Mouse (Mus musculus) liver, postnatal 0 days (tissue): ENCODE results near the gene Lck. TPM values are rescaled to one million over a fixed set of nuclear protein-coding genes. Genes with fewer than 3 reads are reported as not detected.
"Not testable (repeated sequence)": the region's sequence is repeated elsewhere in the genome, so short reads cannot be mapped to it uniquely, and the experiment has no call there.

Experiments used
- ATAC-seq: fragments of 200-750 bp; cut with Nextera tagmentation; 2 replicates; pipeline ENCODE4 v1.8.0; 2017; ENCODE audit warnings: mild to moderate bottlenecking, moderate library complexity
- DNase-seq: peaks from one replicate; pipeline ENCODE4 v3.0.0-alpha.2; 2016
- H3K27ac ChIP-seq: fragments of 300-500 bp; sonication (generic); 2 replicates; pipeline ENCODE4 v1.5.1; 2014; ENCODE audit warnings: antibody characterized with exemption, moderate library complexity, mild to moderate bottlenecking, low read depth
- H3K27me3 ChIP-seq: fragments of 300-500 bp; sonication (generic); 2 replicates; pipeline ENCODE4 v1.6.1; 2014; ENCODE audit warnings: low read length, control low read depth, mixed read lengths; ENCODE audit not compliant: insufficient read depth
- H3K36me3 ChIP-seq: fragments of 300-500 bp; sonication (generic); replicated peaks from 2 replicates; pipeline ENCODE4 v1.6.1; 2014; ENCODE audit warnings: mild to moderate bottlenecking, control low read depth, low read length, moderate library complexity, mixed read lengths; ENCODE audit not compliant: insufficient read depth
- H3K4me1 ChIP-seq: fragments of 300-500 bp; sonication (generic); 2 replicates; pipeline ENCODE4 v1.6.1; 2014; ENCODE audit warnings: antibody characterized with exemption, mild to moderate bottlenecking, control low read depth; ENCODE audit not compliant: insufficient read depth
- H3K4me2 ChIP-seq: fragments of 300-500 bp; sonication (generic); 2 replicates; pipeline ENCODE4 v1.6.1; 2014; ENCODE audit warnings: low read depth, mild to moderate bottlenecking, low read length, moderate library complexity, mixed read lengths
- H3K4me3 ChIP-seq: fragments of 300-500 bp; sonication (generic); 2 replicates; pipeline ENCODE4 v1.5.1; 2014; ENCODE audit warnings: low read depth, low read length
- H3K9ac ChIP-seq: fragments of 300-500 bp; sonication (generic); replicated peaks from 2 replicates; pipeline ENCODE4 v1.6.1; 2014; ENCODE audit warnings: mild to moderate bottlenecking, moderate library complexity
- H3K9me3 ChIP-seq: fragments of 300-500 bp; sonication (generic); 2 replicates; pipeline ENCODE4 v1.6.1; 2016; ENCODE audit warnings: mild to moderate bottlenecking, control low read depth, low read length, mixed read lengths
- CTCF ChIP-seq: sonication (generic); IDR thresholded peaks from 2 replicates; pipeline ENCODE4 v1.5.1; 2016; ENCODE audit warnings: antibody characterized with exemption, low read depth
- EP300 ChIP-seq: IDR thresholded peaks from 2 replicates; pipeline ENCODE4 v1.6.1; 2016; ENCODE audit warnings: antibody characterized with exemption, low read depth, mild to moderate bottlenecking
- WGBS: fragments of 180-500 bp; shearing (Covaris S2); extraction: QIAGEN DNeasy Blood & Tissue Kit; methylation state at CpG from one replicate; pipeline ENCODE4 v1.1.7; 2014; ENCODE audit not compliant: insufficient replicate concordance; 5-methylcytosine and 5-hydroxymethylcytosine counted together
- polyA plus RNA-seq: library from polyadenylated mRNA; unstranded; fragments of >200 nt; fragmentation: Nextera tagmentation; extraction: Ambion mirVana; gene quantifications from 2 replicates; pipeline ENCODE4 v1.2.1, GENCODE M21; 2015

Gene Lck
- polyA plus RNA-seq, 1 experiment from 2014 or later, result 3.4 TPM

DNA sequence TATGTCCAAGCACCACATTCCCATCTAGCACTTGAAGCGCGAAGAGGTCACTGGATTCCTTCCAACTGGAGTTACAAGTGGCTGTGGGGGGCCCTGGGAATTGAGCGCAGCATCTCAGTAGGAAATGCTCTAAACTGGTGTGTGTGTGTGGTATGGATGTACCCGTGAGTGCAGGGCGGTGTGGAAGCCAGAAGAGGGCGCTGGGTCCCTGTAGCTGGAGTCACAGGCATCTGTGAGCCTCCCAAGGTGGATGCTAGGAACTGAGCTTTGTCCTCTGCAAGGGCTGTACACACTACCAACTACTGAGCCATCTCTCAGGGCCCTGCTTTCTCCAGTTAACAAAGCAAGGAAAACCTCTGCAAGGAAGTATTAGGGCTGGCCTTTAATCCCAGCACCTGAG is 33.4 kb downstream of the Lck start:
- H3K9me3 ChIP-seq, result no peaks in the 10 kb centered on the region
- peaks cover 11% of the 10 kb centered on the region; the same call in 1 of the 2 replicates for H3K36me3 ChIP-seq
- no peak overlapping the region for H3K27ac ChIP-seq
- no peak for ATAC-seq
- no peak overlapping the region; the same call in 1 of the 2 replicates for H3K9ac ChIP-seq
- H3K4me2 ChIP-seq, result no peak overlapping the region
- 82% methylated on average over 6 of the region's 6 CpGs for WGBS
- H3K4me1 ChIP-seq, result peaks cover 17% of the 10 kb centered on the region
- H3K4me3 ChIP-seq, result no peak overlapping the region
- DNase-seq, result peak; percentile 67
- no peak for TF ChIP-seq EP300
- peak; percentile 71 for TF ChIP-seq CTCF
- no peaks in the 10 kb centered on the region for H3K27me3 ChIP-seq

- H3K27me3 ChIP-seq, H3K9me3 ChIP-seq, H3K4me3 ChIP-seq, H3K4me2 ChIP-seq, H3K4me1 ChIP-seq, DNase-seq, ATAC-seq, H3K9ac ChIP-seq, H3K27ac ChIP-seq: not testable (repeated sequence)
- peaks cover 66% of the 10 kb centered on the region for H3K36me3 ChIP-seq
- 85% methylated on average over 5 of the region's 6 CpGs for WGBS
These were observed 44.5 kb downstream of the Lck start for GRCm38 (mm10) chr4:129528901-129529300.

GRCm38 (mm10) chr4:129525889-129526288 is 47.6 kb downstream of the Lck start:
- H3K27ac ChIP-seq, result no peak overlapping the region
- H3K4me2 ChIP-seq, result no peak overlapping the region
- peaks cover 75% of the 10 kb centered on the region for H3K36me3 ChIP-seq
- H3K9ac ChIP-seq, result no peak overlapping the region
- H3K4me3 ChIP-seq, result no peak overlapping the region
- no peaks in the 10 kb centered on the region for H3K9me3 ChIP-seq
- ATAC-seq (no peak), DNase-seq (no peak)
- no peak for TF ChIP-seq CTCF
- no peak for TF ChIP-seq EP300
- H3K27me3 ChIP-seq, result no peaks in the 10 kb centered on the region
- H3K4me1 ChIP-seq, result peaks cover 7% of the 10 kb centered on the region; the same call in 1 of the 2 replicates
- 70% methylated on average over 3 of the region's 3 CpGs for WGBS

DNA sequence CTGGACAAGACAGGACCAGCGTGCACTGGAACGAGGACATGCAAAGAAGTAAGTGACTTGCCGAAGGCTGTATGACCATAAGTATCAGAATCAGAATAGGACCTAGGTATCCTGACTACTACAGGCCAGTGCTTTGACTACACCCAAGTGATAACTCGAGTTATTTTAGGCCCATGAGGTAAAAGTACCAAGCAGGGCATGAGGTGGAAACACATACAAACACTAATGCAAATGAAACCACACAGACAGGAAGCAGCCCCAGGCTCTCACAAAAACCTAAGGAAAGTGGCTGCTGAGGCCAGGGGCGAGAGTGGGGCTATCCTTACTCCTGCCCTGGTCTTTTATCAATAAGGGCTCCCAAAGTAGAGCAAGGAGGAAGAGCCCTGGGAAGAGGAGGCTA is 48.1 kb downstream of the Lck start:
- ATAC-seq, result no peak
- Histone ChIP-seq H3K27me3 (no peaks in the 10 kb centered on the region), H3K36me3 (peaks cover 77% of the 10 kb centered on the region), H3K4me1 (peaks cover 7% of the 10 kb centered on the region; the same call in 1 of the 2 replicates), H3K4me2 (no peak overlapping the region), H3K9me3 (no peaks in the 10 kb centered on the region), H3K4me3 (no peak overlapping the region), H3K27ac (no peak overlapping the region), H3K9ac (no peak overlapping the region)
- DNase-seq, result no peak
- TF ChIP-seq CTCF (no peak), EP300 (no peak)
- 82% methylated on average over 5 of the region's 5 CpGs for WGBS

GRCm38 (mm10) chr4:129518519-129518918 is 54.9 kb downstream of the Lck start:
- Histone ChIP-seq H3K4me3 (no peak overlapping the region), H3K36me3 (peaks cover 58% of the 10 kb centered on the region), H3K27ac (no peak overlapping the region), H3K9ac (no peak overlapping the region), H3K9me3 (no peaks in the 10 kb centered on the region), H3K4me1 (peaks cover 11% of the 10 kb centered on the region), H3K4me2 (no peak overlapping the region), H3K27me3 (peaks cover 4% of the 10 kb centered on the region; the same call in 1 of the 2 replicates)
- no peak for ATAC-seq
- DNase-seq, result no peak
- WGBS, result 87% methylated on average over 8 of the region's 8 CpGs
- TF ChIP-seq EP300, result no peak

GRCm38 (mm10) chr4:129516925-129517324 is 56.5 kb downstream of the Lck start:
- WGBS, result 66% methylated on average over 2 of the region's 2 CpGs
- ATAC-seq, result no peak
- H3K36me3 ChIP-seq, result peaks cover 44% of the 10 kb centered on the region
- no peak overlapping the region for H3K27ac ChIP-seq
- H3K4me2 ChIP-seq, result no peak overlapping the region
- TF ChIP-seq CTCF (no peak), EP300 (no peak)
- no peak overlapping the region for H3K9ac ChIP-seq
- H3K4me1 ChIP-seq, result peaks cover 12% of the 10 kb centered on the region
- no peak for DNase-seq
- no peak overlapping the region for H3K4me3 ChIP-seq
- no peaks in the 10 kb centered on the region for H3K9me3 ChIP-seq
- peaks cover 8% of the 10 kb centered on the region; the same call in 1 of the 2 replicates for H3K27me3 ChIP-seq
